8 mouse cellular contexts compared by ENCODE assay signal in the genomic region with DNA sequence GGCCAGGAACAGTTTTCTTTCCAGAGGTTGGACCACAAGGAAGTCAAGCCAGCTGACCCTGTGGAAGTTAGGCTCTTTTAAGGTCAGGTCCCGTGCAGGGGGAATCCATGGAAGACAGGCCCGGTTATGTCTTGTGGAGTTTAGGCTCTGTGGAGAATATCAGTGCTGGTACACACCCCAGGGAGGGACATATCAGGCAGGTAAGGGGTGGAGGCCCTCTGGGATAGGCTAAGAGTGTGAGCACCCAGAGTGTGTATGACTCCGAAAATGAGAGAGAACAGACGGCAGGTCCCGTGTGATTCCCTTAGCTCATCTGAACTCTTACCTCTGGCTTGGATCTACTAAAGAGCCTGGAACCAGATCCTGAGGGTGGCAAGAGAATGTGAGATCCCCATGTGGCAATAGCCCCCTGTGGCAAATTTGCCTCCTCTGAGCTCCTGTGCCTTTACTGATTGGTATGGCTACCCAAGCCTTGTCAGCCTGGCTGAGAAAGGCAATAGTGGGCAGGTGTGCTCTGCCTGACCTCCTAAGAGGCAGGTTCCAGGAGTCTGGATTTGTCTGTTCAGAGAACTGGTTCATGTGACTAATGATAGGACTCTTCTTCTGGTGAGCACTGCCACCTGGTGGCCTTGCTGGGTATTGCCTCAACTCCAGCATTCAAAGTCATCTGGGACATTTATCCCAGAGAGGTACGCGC. TPM values are rescaled to one million over a fixed set of nuclear protein-coding genes. Genes with fewer than 3 reads are reported as not detected.
DNase-seq lines count a peak whose midpoint lies in the region; ATAC-seq and TF ChIP-seq lines count a peak whose summit lies in the region.

No protein-coding gene starts in this region.

- intact Hi-C loops in heart, postnatal 36 days (cut with DNase I), result loop anchor here (2.0 to 10.0 kb wide), 3 partner anchors 75 to 267 kb away; no protein-coding TSS in a partner anchor

- dilution Hi-C loops in CH12.LX (cut with MboI; ENCODE audit: extremely low pct_ligation_motif_present, extremely low pct_unique_long_range_greater_than_20kb, low sequenced_read_pairs), result no loop called here

- no peaks in the 10 kb centered on the region for H3K9me3 ChIP-seq in CH12.LX (replicated peaks; ENCODE audit: low read length)
- H3K9me3 ChIP-seq in lung, embryonic 15.5 days, result no peaks in the 10 kb centered on the region

- H3K27ac ChIP-seq in CH12.LX (ENCODE audit: insufficient read depth, low read depth), result no peak overlapping the region
- no peak overlapping the region for H3K27ac ChIP-seq in lung, embryonic 15.5 days

- peak; percentile 71 for DNase-seq in CH12.LX (ENCODE audit: extremely low read depth)
- peak; percentile 93 for DNase-seq in brain, adult 2 months (ENCODE audit: low read depth, low spot score)
- DNase-seq in fibroblast of lung, adult 2 months (ENCODE audit: low read depth), result peak; percentile 47
- peak; percentile 72 to 87 for DNase-seq in heart, postnatal 36 days
- DNase-seq in layer of hippocampus, adult 8-10 months (ENCODE audit: low spot score in 2 of 2), result peak; percentile 80 to 92
- peak; percentile 76 for DNase-seq in ovary, postnatal 14 days (ENCODE audit: low spot score)
- DNase-seq in thymus, postnatal 0 days (ENCODE audit: low spot score), result peak; percentile 58

- no peak for TF ChIP-seq POLR2A in CH12.LX (IDR thresholded peaks at IDR 0.05; ENCODE audit: low read depth, low read length)

- H3K4me2 ChIP-seq in CH12.LX (ENCODE audit: insufficient read depth, low read depth, poor library complexity, severe bottlenecking), result no peak overlapping the region
- no peak overlapping the region for H3K4me2 ChIP-seq in lung, embryonic 15.5 days

- no peak overlapping the region for H3K4me3 ChIP-seq in CH12.LX (replicated peaks in 1 of 3; ENCODE audit: low read depth in 2 of 3, low read length in 2 of 3, poor library complexity in 1 of 3)
- no peak overlapping the region for H3K4me3 ChIP-seq in lung, embryonic 15.5 days

- peak; percentile 90 for TF ChIP-seq RAD21 in CH12.LX (IDR thresholded peaks at IDR 0.05; ENCODE audit: low read depth, low read length)

- no peak overlapping the region for H3K9ac ChIP-seq in CH12.LX (ENCODE audit: insufficient read depth, low read depth)
- no peak overlapping the region for H3K9ac ChIP-seq in lung, embryonic 15.5 days

- in situ Hi-C loops in CH12.LX (cut with MboI; ENCODE audit: low pct_ligation_motif_present, low pct_unique_long_range_greater_than_20kb, low sequenced_read_pairs), result no loop called here

- peak; percentile 69; the same call in 1 of the 2 replicates for ATAC-seq in lung, embryonic 15.5 days (ENCODE audit: borderline replicate concordance, extremely low read depth, low FRiP score, low TSS enrichment)

- TF ChIP-seq CTCF in CH12.LX (conservative IDR thresholded peaks at IDR 0.05 in 1 of 2, IDR thresholded peaks at IDR 0.05 in 1 of 2; ENCODE audit: low read depth in 2 of 2, low read length in 2 of 2), result peak; percentile 90

- 53% methylated on average over 7 of the region's 7 CpGs for WGBS in lung, embryonic 15.5 days

- no peaks in the 10 kb centered on the region for H3K36me3 ChIP-seq in CH12.LX (replicated peaks in 1 of 2; ENCODE audit: control insufficient read depth in 1 of 2, insufficient read depth in 1 of 2, low read length in 1 of 2)
- no peaks in the 10 kb centered on the region for H3K36me3 ChIP-seq in lung, embryonic 15.5 days

- no peaks in the 10 kb centered on the region for H3K79me2 ChIP-seq in CH12.LX (replicated peaks; ENCODE audit: control insufficient read depth, extremely low read depth, insufficient read depth, poor library complexity, severe bottlenecking)

- TF ChIP-seq EP300 in CH12.LX (IDR thresholded peaks at IDR 0.05; ENCODE audit: low read length), result no peak

- peaks cover 34% of the 10 kb centered on the region for H3K27me3 ChIP-seq in CH12.LX (replicated peaks)
- no peaks in the 10 kb centered on the region for H3K27me3 ChIP-seq in lung, embryonic 15.5 days

- no peaks in the 10 kb centered on the region for H3K4me1 ChIP-seq in CH12.LX (ENCODE audit: control insufficient read depth in 1 of 2, insufficient read depth in 2 of 2)
- H3K4me1 ChIP-seq in lung, embryonic 15.5 days, result no peaks in the 10 kb centered on the region

TF ChIP-seq in CH12.LX, 34 proteins besides CTCF, POLR2A, EP300 and RAD21:
- TF ChIP-seq TCF12 (IDR thresholded peaks at IDR 0.05; ENCODE audit: low read depth, low read length) (peak; percentile 45), SMC3 (IDR thresholded peaks at IDR 0.05; ENCODE audit: low read depth, low read length) (peak; percentile 77), JUND (conservative IDR thresholded peaks at IDR 0.05; ENCODE audit: low read depth, low read length) (no peak), HCFC1 (IDR thresholded peaks at IDR 0.05; ENCODE audit: low read depth, low read length) (no peak), TBP (conservative IDR thresholded peaks at IDR 0.05; ENCODE audit: low read depth, low read length) (no peak), MYC (IDR thresholded peaks at IDR 0.05; ENCODE audit: low read depth, low read length) (peak; percentile 48; the same call in 1 of the 2 replicates), IRF4 (IDR thresholded peaks at IDR 0.05; ENCODE audit: low read depth, low read length) (0 out of 2 replicates have a peak, but pooled peaks have one; percentile 13), ZKSCAN1 (IDR thresholded peaks at IDR 0.05; ENCODE audit: borderline replicate concordance, low read depth, low read length) (no peak), SIN3A (IDR thresholded peaks at IDR 0.05; ENCODE audit: low read length) (no peak), ZNF384 (IDR thresholded peaks at IDR 0.05; ENCODE audit: low read depth, low read length) (no peak)

RNA-seq across cellular contexts. Expression of a gene that starts 28.5 kb away (rescaled TPM):
- not detected in 2 replicates for total RNA-seq in CH12.LX (2012; rRNA removed)
- total RNA-seq in CH12.LX (2014; rRNA removed), result not detected in 2 replicates
- polyA plus RNA-seq in CH12.LX (2012; ENCODE audit: insufficient read length, low read depth), result not detected in 2 replicates
- total RNA-seq in heart, postnatal 36 days (2021), result not detected
- total RNA-seq in layer of hippocampus, adult 8-10 months (2022), result 10 to 100 TPM; 21.1 to 28.4 (median 23.8) TPM
- 0.41 and 0.65 TPM in 2 replicates for polyA plus RNA-seq in lung, embryonic 15.5 days (2015; fragmentation: Nextera tagmentation; extraction: Ambion mirVana)
- 0.14 and 0.38 TPM in 2 replicates for polyA plus RNA-seq in thymus, postnatal 0 days (2015; fragmentation: Nextera tagmentation; extraction: Ambion mirVana)

Comparison
In these comparisons a context has a peak if more than half of its experiments do, and no peak if none do; other contexts are left out.
1. RNA of a gene that starts 28.5 kb away (total RNA-seq): 21.1 to 28.4 TPM in layer of hippocampus, adult 8-10 months; not detected in heart, postnatal 36 days and not detected in CH12.LX; every median in the first group is over 10 times any median in the second.
2. Peak in every context shown above with its lines, with median percentiles within 50 percentile points of each other: DNase-seq.